Mouse (Mus musculus): Measurements from ENCODE around the gene Zswim3.

- no peak for TF ChIP-seq EP300 (IDR thresholded peaks at IDR 0.05; ENCODE audit: low read depth)
- no peak for TF ChIP-seq CTCF (IDR thresholded peaks at IDR 0.05; ENCODE audit: low read depth)
Measured at GRCm38 (mm10) chr2:164861094-164861493, 56.2 kb downstream of the Zswim3 start.
